Mouse (Mus musculus) kidney, embryonic 16.5 days (tissue): ENCODE data around the gene Lurap1l. TPM values are rescaled to one million over a fixed set of nuclear protein-coding genes. Genes with fewer than 3 reads are reported as not detected.

Source experiments
- ATAC-seq: fragments of 200-750 bp; cut with Nextera tagmentation; 2 replicates; pipeline ENCODE4 v1.8.0; 2017; ENCODE audit warnings: moderate TSS enrichment; ENCODE audit not compliant: low FRiP score, low TSS enrichment
- H3K27ac ChIP-seq: fragments of 300-500 bp; sonication (generic); 2 replicates; pipeline ENCODE4 v1.5.1; 2014; ENCODE audit warnings: low read length
- H3K27me3 ChIP-seq: fragments of 300-500 bp; sonication (generic); 2 replicates; pipeline ENCODE4 v1.6.1; 2014; ENCODE audit warnings: low read length, control low read depth, mixed read lengths; ENCODE audit not compliant: insufficient read depth
- H3K36me3 ChIP-seq: fragments of 300-500 bp; sonication (generic); 2 replicates; pipeline ENCODE4 v1.6.1; 2014; ENCODE audit warnings: low read length, control low read depth, mixed read lengths; ENCODE audit not compliant: insufficient read depth
- H3K4me1 ChIP-seq: fragments of 300-500 bp; sonication (generic); 2 replicates; pipeline ENCODE4 v1.6.1; 2014; ENCODE audit warnings: low read length, control low read depth, mixed read lengths; ENCODE audit not compliant: insufficient read depth
- H3K4me2 ChIP-seq: fragments of 300-500 bp; sonication (generic); replicated peaks from 2 replicates; pipeline ENCODE4 v1.6.1; 2014; ENCODE audit warnings: low read depth, low read length
- H3K4me3 ChIP-seq: fragments of 300-500 bp; sonication (generic); 2 replicates; pipeline ENCODE4 v1.5.1; 2014; ENCODE audit warnings: mild to moderate bottlenecking, low read length
- H3K9ac ChIP-seq: fragments of 300-500 bp; sonication (generic); replicated peaks from 2 replicates; pipeline ENCODE4 v1.6.1; 2014; ENCODE audit warnings: low read length
- H3K9me3 ChIP-seq: fragments of 300-500 bp; sonication (generic); 2 replicates; pipeline ENCODE4 v1.6.1; 2016; ENCODE audit warnings: low read length, control low read depth
- WGBS: fragments of 180-500 bp; shearing (Covaris S2); extraction: QIAGEN DNeasy Blood & Tissue Kit; methylation state at CpG from one replicate; pipeline ENCODE4 v1.1.7; 2014; 5-methylcytosine and 5-hydroxymethylcytosine counted together
- microRNA-seq: library from miRNA; unstranded; fragments of <30 nt; microRNA quantifications from one replicate; pipeline ENCODE4, GENCODE M21; 2016
- polyA plus RNA-seq: library from polyadenylated mRNA; unstranded; fragments of >200 nt; fragmentation: Nextera tagmentation; extraction: Ambion mirVana; gene quantifications from 2 replicates; pipeline ENCODE4 v1.2.1, GENCODE M21; 2015

Lurap1l gene
- polyA plus RNA-seq, 1 experiment from 2014 or later = 15.5 TPM

GRCm38 (mm10) chr4:80955942-80956341 lies 45.5 kb downstream of the Lurap1l start:
- Histone ChIP-seq H3K4me1 (no peaks in the 10 kb centered on the region), H3K36me3 (peaks cover 12% of the 10 kb centered on the region), H3K4me2 (no peak overlapping the region), H3K4me3 (no peak overlapping the region), H3K9me3 (no peaks in the 10 kb centered on the region), H3K27me3 (no peaks in the 10 kb centered on the region), H3K27ac (no peak overlapping the region), H3K9ac (no peak overlapping the region)
- no peak for ATAC-seq
- WGBS = 61% methylated on average over 2 of the region's 2 CpGs

- no peak overlapping the region for H3K4me2 ChIP-seq
- H3K27ac ChIP-seq = no peak overlapping the region
- H3K36me3 ChIP-seq = no peaks in the 10 kb centered on the region
- H3K9me3 ChIP-seq = peaks cover 8% of the 10 kb centered on the region
- WGBS = 90% methylated on average over 17 of the region's 17 CpGs
- no peaks in the 10 kb centered on the region for H3K4me1 ChIP-seq
- no peak overlapping the region for H3K9ac ChIP-seq
- no peaks in the 10 kb centered on the region for H3K27me3 ChIP-seq
- ATAC-seq = no peak
- no peak overlapping the region for H3K4me3 ChIP-seq
These were observed 57.1 kb downstream of the Lurap1l start for GRCm38 (mm10) chr4:80967526-80967925.

DNA sequence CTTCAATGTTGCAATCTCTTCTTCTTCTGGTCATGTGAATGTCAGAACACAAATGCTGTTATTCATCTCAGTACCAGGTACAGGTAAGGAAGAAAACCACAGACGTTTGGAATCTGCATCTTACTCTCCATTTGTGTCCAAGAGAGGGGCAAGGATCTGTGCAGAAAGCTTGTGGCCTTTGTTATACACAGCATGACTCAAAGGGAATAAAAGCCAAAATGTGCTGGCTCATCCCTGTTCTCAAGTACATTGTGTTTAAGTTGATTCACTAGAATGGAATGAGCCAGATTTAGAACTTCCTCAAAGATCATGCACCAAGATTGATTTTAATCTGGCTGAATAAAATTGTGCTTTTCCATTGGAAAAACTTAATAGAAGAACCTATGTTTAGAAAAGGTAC lies 61.4 kb downstream of the Lurap1l start:
- H3K27me3 ChIP-seq = no peaks in the 10 kb centered on the region
- no peak overlapping the region for H3K27ac ChIP-seq
- H3K9me3 ChIP-seq = peaks cover 8% of the 10 kb centered on the region
- H3K36me3 ChIP-seq = no peaks in the 10 kb centered on the region
- WGBS = 56% methylated on average over 1 of the region's 1 CpGs
- no peak for ATAC-seq
- no peak overlapping the region for H3K4me3 ChIP-seq
- H3K4me2 ChIP-seq = no peak overlapping the region
- H3K4me1 ChIP-seq = no peaks in the 10 kb centered on the region
- H3K9ac ChIP-seq = no peak overlapping the region

DNA sequence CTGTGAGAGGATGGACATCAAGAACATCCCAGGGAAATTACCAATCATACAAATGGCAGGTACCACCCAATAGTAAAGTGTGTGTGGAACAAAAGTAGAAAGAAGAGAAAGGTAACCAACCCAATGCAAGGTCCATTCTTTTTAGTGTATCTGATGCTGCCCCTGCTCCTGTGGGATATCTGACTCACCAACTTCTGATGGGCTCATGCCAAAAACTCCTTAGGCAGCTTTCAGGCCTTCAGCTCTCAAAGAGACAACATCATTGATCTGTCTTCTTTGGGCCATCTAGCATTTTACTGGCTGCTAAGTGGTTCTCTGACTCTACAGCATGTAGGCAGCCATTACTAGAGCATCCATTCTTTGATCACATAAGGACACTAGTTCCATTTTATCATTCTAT lies 63.5 kb downstream of the Lurap1l start:
- no peaks in the 10 kb centered on the region for H3K27me3 ChIP-seq
- no peak overlapping the region for H3K4me2 ChIP-seq
- H3K9ac ChIP-seq = no peak overlapping the region
- H3K9me3 ChIP-seq = no peaks in the 10 kb centered on the region
- H3K4me3 ChIP-seq = no peak overlapping the region
- no peak for ATAC-seq
- no peaks in the 10 kb centered on the region for H3K36me3 ChIP-seq
- H3K4me1 ChIP-seq = no peaks in the 10 kb centered on the region
- H3K27ac ChIP-seq = no peak overlapping the region

GRCm38 (mm10) chr4:80990819-80991218 lies 80.4 kb downstream of the Lurap1l start:
- 94% methylated on average over 1 of the region's 1 CpGs for WGBS

GRCm38 (mm10) chr4:81003528-81003927 lies 93.1 kb downstream of the Lurap1l start:
- Histone ChIP-seq H3K36me3 (0 out of 2 replicates have a peak, but pooled peaks cover 4% of the 10 kb centered on the region), H3K27me3 (no peaks in the 10 kb centered on the region), H3K9me3 (peaks cover 15% of the 10 kb centered on the region; the same call in 1 of the 2 replicates), H3K4me2 (no peak overlapping the region), H3K4me3 (no peak overlapping the region), H3K4me1 (peaks cover 4% of the 10 kb centered on the region; the same call in 1 of the 2 replicates), H3K27ac (no peak overlapping the region), H3K9ac (no peak overlapping the region)
- WGBS = 88% methylated on average over 2 of the region's 2 CpGs
- no peak for ATAC-seq

More at GRCm38 (mm10) chr4:80990819-80991218, 80.4 kb downstream of the Lurap1l start:
- no peak overlapping the region for H3K9ac ChIP-seq
- no peak for ATAC-seq
- no peaks in the 10 kb centered on the region for H3K27me3 ChIP-seq
- H3K36me3 ChIP-seq = no peaks in the 10 kb centered on the region
- H3K27ac ChIP-seq = no peak overlapping the region
- no peak overlapping the region for H3K4me3 ChIP-seq
- H3K4me2 ChIP-seq = no peak overlapping the region
- H3K9me3 ChIP-seq = no peaks in the 10 kb centered on the region
- H3K4me1 ChIP-seq = no peaks in the 10 kb centered on the region

Small RNA genes within 50 kb of the gene (microRNA-seq; reads per million reads assigned to microRNA genes)
- not detected for gene Gm27452

Other genes with a start within 250 kb of the Lurap1l start
- gene Tyrp1, start 76.5 kb upstream of the Lurap1l start, polyA plus RNA-seq = not detected in 2 replicates